Mouse (Mus musculus): ENCODE data around the gene Btbd17.

The Btbd17 gene

GRCm38 (mm10) chr11:114764820-114765818 is 30.6 kb downstream of the Btbd17 start, which contains the start of gene Kif19a:
Gene Kif19a, plus strand, starts transcription at chr11:114765388.
- DNase-seq (ENCODE audit: low spot score), result peak; percentile 23

GRCm38 (mm10) chr11:114747564-114748138 is 48.1 kb downstream of the Btbd17 start:
- DNase-seq (ENCODE audit: low spot score), result no peak

DNA sequence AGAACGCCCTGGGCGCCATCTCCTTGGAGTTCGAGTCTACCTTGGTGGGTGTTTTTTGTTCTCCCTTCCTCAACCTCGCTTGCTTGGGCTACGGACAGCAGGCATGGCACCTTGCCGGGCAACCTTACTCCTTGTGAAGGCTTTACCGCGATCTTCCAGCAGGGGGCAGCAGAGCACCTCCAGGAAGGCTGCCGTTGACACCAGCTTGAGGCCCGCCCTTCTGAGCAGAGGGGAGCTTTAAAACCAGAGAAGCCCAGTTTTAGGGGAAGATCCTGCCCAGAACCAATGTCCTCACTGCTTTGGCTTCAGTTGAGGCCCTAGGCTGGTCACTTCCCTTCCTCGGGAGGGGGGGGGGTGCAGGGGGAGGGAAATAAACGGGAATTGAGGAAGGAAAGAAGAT is 50.6 kb downstream of the Btbd17 start:
- DNase-seq (ENCODE audit: low spot score), result peak; percentile 84

DNA sequence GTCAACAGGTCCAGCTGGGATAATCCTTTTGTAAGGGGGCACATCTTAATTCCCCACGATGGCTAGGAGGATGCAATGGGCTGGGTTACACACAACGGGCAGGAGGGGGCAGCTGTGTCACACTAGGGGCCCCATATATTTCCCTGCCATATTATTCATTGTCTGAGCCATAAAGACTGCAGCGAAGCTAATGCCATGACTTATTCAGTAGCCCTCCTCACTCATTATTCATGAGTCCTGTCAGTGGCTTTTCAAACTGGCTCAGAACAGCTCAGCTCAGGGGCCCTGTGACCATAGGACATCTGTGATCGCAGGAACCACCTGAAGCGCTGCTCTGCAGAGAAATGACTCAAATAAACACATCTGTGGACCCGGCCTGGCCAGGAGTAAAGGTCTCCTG is 54.3 kb downstream of the Btbd17 start:
- DNase-seq (ENCODE audit: low spot score), result no peak
